7 mouse cellular contexts compared by ENCODE assay signal in genomic region chr5:41768382-41769040, GRCm38 (mm10). TPM values are rescaled to one million over a fixed set of nuclear protein-coding genes. Genes with fewer than 3 reads are reported as not detected.
DNase-seq lines count a peak whose midpoint lies in the region; ATAC-seq and TF ChIP-seq lines count a peak whose summit lies in the region.

No protein-coding gene starts in this region.

- peaks cover 63% of the 10 kb centered on the region for H3K27me3 ChIP-seq in embryonic facial prominence, embryonic 13.5 days
- peaks cover 15% of the 10 kb centered on the region for H3K27me3 ChIP-seq in heart, adult 2 months (ENCODE audit: control insufficient read depth, insufficient read depth, low read length)
- H3K27me3 ChIP-seq in limb, embryonic 13.5 days, result peaks cover 71% of the 10 kb centered on the region
- H3K27me3 ChIP-seq in midbrain, embryonic 16.5 days (ENCODE audit: control insufficient read depth, insufficient read depth, low read depth, low read length), result peaks cover 44% of the 10 kb centered on the region

- H3K27ac ChIP-seq in embryonic facial prominence, embryonic 13.5 days, result no peak overlapping the region
- no peak overlapping the region for H3K27ac ChIP-seq in heart, adult 2 months
- no peak overlapping the region for H3K27ac ChIP-seq in limb, embryonic 13.5 days
- no peak overlapping the region for H3K27ac ChIP-seq in midbrain, embryonic 16.5 days (ENCODE audit: low read length)

- H3K79me2 ChIP-seq in heart, adult 2 months (replicated peaks; ENCODE audit: control insufficient read depth, insufficient read depth, low read length), result no peaks in the 10 kb centered on the region

- TF ChIP-seq CTCF in heart, adult 2 months (IDR thresholded peaks at IDR 0.05), result no peak; the same call in 1 of the 2 replicates

- peaks cover 21% of the 10 kb centered on the region for H3K4me1 ChIP-seq in embryonic facial prominence, embryonic 13.5 days
- H3K4me1 ChIP-seq in heart, adult 2 months (ENCODE audit: control insufficient read depth, insufficient read depth, low read length), result peaks cover 4% of the 10 kb centered on the region; the same call in 1 of the 2 replicates
- H3K4me1 ChIP-seq in limb, embryonic 13.5 days, result peaks cover 24% of the 10 kb centered on the region
- peaks cover 9% of the 10 kb centered on the region for H3K4me1 ChIP-seq in midbrain, embryonic 16.5 days (ENCODE audit: control insufficient read depth, insufficient read depth, low read length)

- ATAC-seq in embryonic facial prominence, embryonic 13.5 days (ENCODE audit: insufficient number of reproducible peaks, insufficient read depth, low FRiP score, low TSS enrichment, low read depth), result no peak
- peak; percentile 66; the same call in 1 of the 2 replicates for ATAC-seq in limb, embryonic 13.5 days (ENCODE audit: low FRiP score, low read depth)
- peak; percentile 81 for ATAC-seq in midbrain, embryonic 16.5 days

- no peaks in the 10 kb centered on the region for H3K36me3 ChIP-seq in embryonic facial prominence, embryonic 13.5 days
- no peaks in the 10 kb centered on the region for H3K36me3 ChIP-seq in heart, adult 2 months (ENCODE audit: control insufficient read depth, insufficient read depth, low read length)
- H3K36me3 ChIP-seq in limb, embryonic 13.5 days, result no peaks in the 10 kb centered on the region
- H3K36me3 ChIP-seq in midbrain, embryonic 16.5 days (ENCODE audit: control insufficient read depth, insufficient read depth, low read length), result no peaks in the 10 kb centered on the region

- no peak for TF ChIP-seq POLR2A in heart, adult 2 months (IDR thresholded peaks at IDR 0.05; ENCODE audit: insufficient read depth, low read depth, low read length)

- H3K4me3 ChIP-seq in embryonic facial prominence, embryonic 13.5 days, result peak overlapping the region; percentile 35
- peak overlapping the region; percentile 42 for H3K4me3 ChIP-seq in heart, adult 2 months
- peak overlapping the region; percentile 27 for H3K4me3 ChIP-seq in limb, embryonic 13.5 days
- H3K4me3 ChIP-seq in midbrain, embryonic 16.5 days (ENCODE audit: low read depth, low read length), result peak overlapping the region; percentile 2

- peak; percentile 78; the same call in 1 of the 2 replicates for TF ChIP-seq EP300 in heart, adult 2 months (IDR thresholded peaks at IDR 0.05; ENCODE audit: insufficient read depth, low read depth, low read length)

- peak overlapping the region; percentile 52 for H3K4me2 ChIP-seq in embryonic facial prominence, embryonic 13.5 days
- H3K4me2 ChIP-seq in limb, embryonic 13.5 days (replicated peaks), result peak overlapping the region; percentile 51
- H3K4me2 ChIP-seq in midbrain, embryonic 16.5 days (ENCODE audit: low read length), result peak overlapping the region; percentile 35

- peak; percentile 87 to 92 for DNase-seq in adrenal gland, postnatal 36 days
- peak; percentile 80 to 89 for DNase-seq in heart, adult 2 months
- peak; percentile 67 to 91 for DNase-seq in kidney, adult 8-10 months
- peak; percentile 72 to 90 for DNase-seq in spleen, postnatal 10 days (ENCODE audit: low spot score in 2 of 2)

- intact Hi-C loops in heart, adult 2 months (cut with DNase I), result loop anchor here (1.0 kb wide), 1 partner anchor 643 kb away; no protein-coding TSS in a partner anchor

- no peak overlapping the region for H3K9ac ChIP-seq in embryonic facial prominence, embryonic 13.5 days
- H3K9ac ChIP-seq in heart, adult 2 months (ENCODE audit: low read depth, low read length), result no peak overlapping the region
- no peak overlapping the region for H3K9ac ChIP-seq in limb, embryonic 13.5 days
- no peak overlapping the region for H3K9ac ChIP-seq in midbrain, embryonic 16.5 days (ENCODE audit: low read depth, low read length)

- WGBS in embryonic facial prominence, embryonic 13.5 days, result 5% methylated on average over 21 of the region's 21 CpGs
- WGBS in heart, adult 2 months, result 3% methylated on average over 21 of the region's 21 CpGs
- 4% methylated on average over 21 of the region's 21 CpGs for WGBS in limb, embryonic 13.5 days
- 5% methylated on average over 21 of the region's 21 CpGs for WGBS in midbrain, embryonic 16.5 days

- H3K9me3 ChIP-seq in embryonic facial prominence, embryonic 13.5 days, result no peaks in the 10 kb centered on the region
- H3K9me3 ChIP-seq in limb, embryonic 13.5 days, result no peaks in the 10 kb centered on the region
- no peaks in the 10 kb centered on the region for H3K9me3 ChIP-seq in midbrain, embryonic 16.5 days (replicated peaks; ENCODE audit: control insufficient read depth, low read length, poor library complexity, severe bottlenecking)

RNA-seq across cellular contexts. Expression of gene Nkx3-2, which starts 4.2 kb away (rescaled TPM):
- not detected for total RNA-seq in adrenal gland, postnatal 36 days (2021)
- 0.35 TPM in 1 of 2 replicates, not detected in the other for polyA plus RNA-seq in embryonic facial prominence, embryonic 13.5 days (2015; fragmentation: Nextera tagmentation; extraction: Ambion mirVana)
- total RNA-seq in heart, adult 2 months (2021), result not detected
- polyA plus RNA-seq in heart, adult 2 months (2012; rRNA removed), result 0.06 TPM in 1 of 2 replicates, not detected in the other
- 5.2 and 5.7 TPM in 2 replicates for polyA plus RNA-seq in limb, embryonic 13.5 days (2015; fragmentation: Nextera tagmentation; extraction: Ambion mirVana)
- not detected in 2 replicates for polyA plus RNA-seq in midbrain, embryonic 16.5 days (2015; fragmentation: Nextera tagmentation; extraction: Ambion mirVana)
